Mouse (Mus musculus) lung, adult 18-20 months (tissue): Measurements from ENCODE around the gene Slc22a12.

Source experiments
- DNase-seq, 2 experiments: peaks; one replicate each; pipeline ENCODE4 v3.0.0; 2022; ENCODE audit warnings: mixed read lengths in 2 of 2

The Slc22a12 gene

GRCm38 (mm10) chr19:6491538-6491937 is 51.3 kb downstream of the Slc22a12 start:
- DNase-seq: no peak

DNA sequence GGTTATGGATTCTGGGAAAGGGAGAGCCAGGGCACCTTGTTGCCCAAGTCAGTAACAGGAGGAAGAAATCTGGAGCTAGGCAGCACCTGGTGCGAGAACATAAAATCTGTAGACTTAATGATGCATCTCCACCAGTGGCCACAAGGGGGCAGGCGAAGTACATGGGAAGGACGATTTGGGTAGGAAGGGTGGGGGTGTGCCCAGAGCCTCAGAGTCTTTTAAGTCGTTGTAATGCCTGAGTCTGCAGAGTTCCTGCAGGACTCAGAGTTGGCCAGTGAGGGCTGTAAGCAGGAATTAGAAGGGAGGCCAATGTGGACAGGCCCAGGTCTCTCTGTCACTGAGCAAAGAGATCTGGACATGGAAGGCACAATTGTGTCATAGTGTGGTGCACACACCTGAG is 53.8 kb downstream of the Slc22a12 start:
- peak; percentile 69 to 80 for DNase-seq
